Mouse (Mus musculus): Measurements from ENCODE around the gene Inip. TPM values are rescaled to one million over a fixed set of nuclear protein-coding genes. Genes with fewer than 3 reads are reported as not detected.

Gene Inip
- total and polyA plus RNA-seq, 3 experiments = 24.3 to 67.1 (median 38.5) TPM

- in situ Hi-C loops (cut with MboI; ENCODE audit: low pct_ligation_motif_present, low pct_unique_long_range_greater_than_20kb, low sequenced_read_pairs) = no loop called here
- dilution Hi-C loops (cut with MboI; ENCODE audit: extremely low pct_ligation_motif_present, extremely low pct_unique_long_range_greater_than_20kb, low sequenced_read_pairs) = no loop called here
Measured at GRCm38 (mm10) chr4:59832810-59833209, 31.4 kb upstream of the Inip start.

GRCm38 (mm10) chr4:59831038-59831437 lies 29.6 kb upstream of the Inip start:
- Histone ChIP-seq H3K4me2 (ENCODE audit: insufficient read depth, low read depth, poor library complexity, severe bottlenecking) (no peak overlapping the region), H3K4me3 (replicated peaks in 1 of 3; ENCODE audit: low read depth in 2 of 3, low read length in 2 of 3, poor library complexity in 1 of 3) (no peak overlapping the region), H3K9ac (ENCODE audit: insufficient read depth, low read depth) (no peak overlapping the region), H3K9me3 (replicated peaks; ENCODE audit: low read length) (peaks cover 2% of the 10 kb centered on the region), H3K27me3 (replicated peaks) (no peaks in the 10 kb centered on the region), H3K36me3 (replicated peaks in 1 of 2; ENCODE audit: control insufficient read depth in 1 of 2, insufficient read depth in 1 of 2, low read length in 1 of 2) (peaks cover 9 to 88% of the 10 kb centered on the region in 2 experiments), H3K4me1 (ENCODE audit: control insufficient read depth in 1 of 2, insufficient read depth in 2 of 2) (peaks cover 3 to 27% of the 10 kb centered on the region in 2 experiments; a peak in 2 of 4 replicates), H3K27ac (ENCODE audit: insufficient read depth, low read depth) (no peak overlapping the region), H3K79me2 (replicated peaks; ENCODE audit: control insufficient read depth, extremely low read depth, insufficient read depth, poor library complexity, severe bottlenecking) (no peaks in the 10 kb centered on the region; the same call in 1 of the 2 replicates)
- no peak for DNase-seq (ENCODE audit: extremely low read depth)
- in situ Hi-C loops (cut with MboI; ENCODE audit: low pct_ligation_motif_present, low pct_unique_long_range_greater_than_20kb, low sequenced_read_pairs) = no loop called here
- TF ChIP-seq CTCF (conservative IDR thresholded peaks at IDR 0.05 in 1 of 2, IDR thresholded peaks at IDR 0.05 in 1 of 2; ENCODE audit: low read depth in 2 of 2, low read length in 2 of 2) (no peak), ELF1 (IDR thresholded peaks at IDR 0.05; ENCODE audit: low read depth, low read length) (no peak), CHD1 (IDR thresholded peaks at IDR 0.05; ENCODE audit: low read depth, low read length) (no peak), ZMIZ1 (IDR thresholded peaks at IDR 0.05; ENCODE audit: low read depth, low read length) (no peak), MEF2A (IDR thresholded peaks at IDR 0.05; ENCODE audit: borderline replicate concordance, low read depth, low read length) (no peak), ZNF384 (IDR thresholded peaks at IDR 0.05; ENCODE audit: low read depth, low read length) (no peak), NRF1 (IDR thresholded peaks at IDR 0.05; ENCODE audit: low read depth, low read length) (no peak), SIN3A (IDR thresholded peaks at IDR 0.05; ENCODE audit: low read length) (no peak), POLR2AphosphoS2 (IDR thresholded peaks at IDR 0.05; ENCODE audit: low read depth, low read length) (no peak)
- dilution Hi-C loops (cut with MboI; ENCODE audit: extremely low pct_ligation_motif_present, extremely low pct_unique_long_range_greater_than_20kb, low sequenced_read_pairs) = no loop called here

More at GRCm38 (mm10) chr4:59832810-59833209, 31.4 kb upstream of the Inip start:
- DNase-seq (ENCODE audit: extremely low read depth) = no peak
- no peaks in the 10 kb centered on the region for H3K27me3 ChIP-seq (replicated peaks)
- H3K4me3 ChIP-seq (replicated peaks in 1 of 3; ENCODE audit: low read depth in 2 of 3, low read length in 2 of 3, poor library complexity in 1 of 3) = no peak overlapping the region
- no peak overlapping the region for H3K4me2 ChIP-seq (ENCODE audit: insufficient read depth, low read depth, poor library complexity, severe bottlenecking)
- TF ChIP-seq JUN (IDR thresholded peaks at IDR 0.05; ENCODE audit: insufficient read depth, low read depth, low read length) = no peak
- no peak for TF ChIP-seq MXI1 (IDR thresholded peaks at IDR 0.05; ENCODE audit: low read depth, low read length)
- H3K9ac ChIP-seq (ENCODE audit: insufficient read depth, low read depth) = no peak overlapping the region
- H3K4me1 ChIP-seq (ENCODE audit: control insufficient read depth in 1 of 2, insufficient read depth in 2 of 2) = peaks cover 0 to 17% of the 10 kb centered on the region in 2 experiments; a peak in 2 of 4 replicates
- no peaks in the 10 kb centered on the region for H3K79me2 ChIP-seq (replicated peaks; ENCODE audit: control insufficient read depth, extremely low read depth, insufficient read depth, poor library complexity, severe bottlenecking)
- peaks cover 2% of the 10 kb centered on the region for H3K9me3 ChIP-seq (replicated peaks; ENCODE audit: low read length)
- peaks cover 6 to 82% of the 10 kb centered on the region in 2 experiments for H3K36me3 ChIP-seq (replicated peaks in 1 of 2; ENCODE audit: control insufficient read depth in 1 of 2, insufficient read depth in 1 of 2, low read length in 1 of 2)
- no peak overlapping the region for H3K27ac ChIP-seq (ENCODE audit: insufficient read depth, low read depth)

- Histone ChIP-seq H3K9ac (ENCODE audit: insufficient read depth, low read depth) (no peak overlapping the region), H3K27me3 (replicated peaks) (no peaks in the 10 kb centered on the region), H3K36me3 (replicated peaks in 1 of 2; ENCODE audit: control insufficient read depth in 1 of 2, insufficient read depth in 1 of 2, low read length in 1 of 2) (peaks cover 3 to 81% of the 10 kb centered on the region in 2 experiments), H3K4me1 (ENCODE audit: control insufficient read depth in 1 of 2, insufficient read depth in 2 of 2) (peaks cover 6 to 47% of the 10 kb centered on the region in 2 experiments; a peak in 2 of 4 replicates), H3K27ac (ENCODE audit: insufficient read depth, low read depth) (no peak overlapping the region), H3K4me2 (ENCODE audit: insufficient read depth, low read depth, poor library complexity, severe bottlenecking) (no peak overlapping the region), H3K79me2 (replicated peaks; ENCODE audit: control insufficient read depth, extremely low read depth, insufficient read depth, poor library complexity, severe bottlenecking) (no peaks in the 10 kb centered on the region; the same call in 1 of the 2 replicates), H3K4me3 (replicated peaks in 1 of 3; ENCODE audit: low read depth in 2 of 3, low read length in 2 of 3, poor library complexity in 1 of 3) (no peak overlapping the region), H3K9me3 (replicated peaks; ENCODE audit: low read length) (no peaks in the 10 kb centered on the region)
- TF ChIP-seq MEF2A (IDR thresholded peaks at IDR 0.05; ENCODE audit: borderline replicate concordance, low read depth, low read length) (no peak), ZNF384 (IDR thresholded peaks at IDR 0.05; ENCODE audit: low read depth, low read length) (no peak), MYC (IDR thresholded peaks at IDR 0.05; ENCODE audit: low read depth, low read length) (no peak), ELF1 (IDR thresholded peaks at IDR 0.05; ENCODE audit: low read depth, low read length) (no peak), POLR2AphosphoS2 (IDR thresholded peaks at IDR 0.05; ENCODE audit: low read depth, low read length) (no peak), MAZ (IDR thresholded peaks at IDR 0.05; ENCODE audit: low read depth, low read length) (no peak), JUN (IDR thresholded peaks at IDR 0.05; ENCODE audit: insufficient read depth, low read depth, low read length) (no peak), ZC3H11A (IDR thresholded peaks at IDR 0.05; ENCODE audit: low read depth, low read length) (no peak), TBP (conservative IDR thresholded peaks at IDR 0.05; ENCODE audit: low read depth, low read length) (no peak), MXI1 (IDR thresholded peaks at IDR 0.05; ENCODE audit: low read depth, low read length) (no peak), SMC3 (IDR thresholded peaks at IDR 0.05; ENCODE audit: low read depth, low read length) (no peak)
- dilution Hi-C loops (cut with MboI; ENCODE audit: extremely low pct_ligation_motif_present, extremely low pct_unique_long_range_greater_than_20kb, low sequenced_read_pairs) (no loop called here), in situ Hi-C loops (cut with MboI; ENCODE audit: low pct_ligation_motif_present, low pct_unique_long_range_greater_than_20kb, low sequenced_read_pairs) (no loop called here)
- no peak for DNase-seq (ENCODE audit: extremely low read depth)
Measured at GRCm38 (mm10) chr4:59829072-59829471, 27.7 kb upstream of the Inip start.
